Mouse (Mus musculus) intestine, embryonic 14.5 days (tissue): ENCODE data around the gene Cnot3. TPM values are rescaled to one million over a fixed set of nuclear protein-coding genes. Genes with fewer than 3 reads are reported as not detected.

Experiments used
- ATAC-seq: fragments of 200-750 bp; cut with Nextera tagmentation; replicated peaks from 2 replicates; pipeline ENCODE4 v1.8.0; 2017; ENCODE audit warnings: low read depth, moderate number of reproducible peaks, moderate TSS enrichment, moderate library complexity; ENCODE audit not compliant: low FRiP score, low TSS enrichment
- DNase-seq: peaks from one replicate; pipeline ENCODE4 v3.0.0-alpha.2; 2018; ENCODE audit warnings: low spot score
- H3K27ac ChIP-seq: fragments of 300-500 bp; sonication (generic); 2 replicates; pipeline ENCODE4 v1.5.1; 2014; ENCODE audit warnings: low read depth, mild to moderate bottlenecking, control low read depth
- H3K27me3 ChIP-seq: fragments of 300-500 bp; sonication (generic); replicated peaks from 2 replicates; pipeline ENCODE4 v1.6.1; 2014; ENCODE audit warnings: low read length, control low read depth; ENCODE audit not compliant: control insufficient read depth, insufficient read depth
- H3K36me3 ChIP-seq: fragments of 300-500 bp; sonication (generic); 2 replicates; pipeline ENCODE4 v1.6.1; 2014; ENCODE audit warnings: low read length, control low read depth; ENCODE audit not compliant: control insufficient read depth, insufficient read depth
- H3K4me1 ChIP-seq: fragments of 300-500 bp; sonication (generic); replicated peaks from 2 replicates; pipeline ENCODE4 v1.6.1; 2014; ENCODE audit warnings: low read length, control low read depth, mixed read lengths; ENCODE audit not compliant: control insufficient read depth, insufficient read depth
- H3K4me2 ChIP-seq: fragments of 300-500 bp; sonication (generic); 2 replicates; pipeline ENCODE4 v1.6.1; 2014; ENCODE audit warnings: low read length
- H3K4me3 ChIP-seq: fragments of 300-500 bp; sonication (generic); 2 replicates; pipeline ENCODE4 v1.5.1; 2014; ENCODE audit warnings: low read depth, low read length, control low read depth, mixed read lengths
- H3K9ac ChIP-seq: fragments of 300-500 bp; sonication (generic); 2 replicates; pipeline ENCODE4 v1.6.1; 2014; ENCODE audit warnings: mild to moderate bottlenecking, low read length
- H3K9me3 ChIP-seq: fragments of 300-500 bp; sonication (generic); 2 replicates; pipeline ENCODE4 v1.6.1; 2016; ENCODE audit warnings: low read length, control low read depth; ENCODE audit not compliant: control insufficient read depth
- WGBS: fragments of 180-500 bp; shearing (Covaris S2); extraction: QIAGEN DNeasy Blood & Tissue Kit; methylation state at CpG from one replicate; pipeline ENCODE4 v1.1.7; 2014; 5-methylcytosine and 5-hydroxymethylcytosine counted together
- polyA plus RNA-seq: library from polyadenylated mRNA; unstranded; fragments of >200 nt; fragmentation: Nextera tagmentation; extraction: Ambion mirVana; gene quantifications from 2 replicates; pipeline ENCODE4 v1.2.1, GENCODE M21; 2014

Cnot3 gene
- polyA plus RNA-seq, 1 experiment from 2014 or later, result 71.7 TPM

GRCm38 (mm10) chr7:3664524-3665214 is 19.6 kb downstream of the Cnot3 start:
- WGBS, result 28% methylated on average over 15 of the region's 15 CpGs
- H3K36me3 ChIP-seq, result peaks cover 37% of the 10 kb centered on the region
- ATAC-seq (peak; percentile 41; the same call in 1 of the 2 replicates), DNase-seq (no peak)
- peak overlapping the region; percentile 79 for H3K9ac ChIP-seq
- H3K9me3 ChIP-seq, result no peaks in the 10 kb centered on the region
- no peaks in the 10 kb centered on the region for H3K27me3 ChIP-seq
- H3K27ac ChIP-seq, result peak overlapping the region; percentile 85
- peak overlapping the region; percentile 57 for H3K4me2 ChIP-seq
- H3K4me3 ChIP-seq, result peak overlapping the region; percentile 76
- H3K4me1 ChIP-seq, result peaks cover 12% of the 10 kb centered on the region

GRCm38 (mm10) chr7:3665215-3666114 is 20.4 kb downstream of the Cnot3 start, which contains the start of gene Leng1:
Leng1 (minus strand) TSS chr7:3665840.
- H3K4me2 ChIP-seq, result peak within 1 kb of the TSS; percentile 57
- H3K27ac ChIP-seq, result peak within 1 kb of the TSS; percentile 85
- peak; percentile 95 for DNase-seq

GRCm38 (mm10) chr7:3666921-3667391 is 21.9 kb downstream of the Cnot3 start:
- 13% methylated on average over 14 of the region's 14 CpGs for WGBS
- 0 out of 2 replicates have a peak, but pooled peaks have one; percentile 17 for ATAC-seq

More at GRCm38 (mm10) chr7:3665215-3666114, 20.4 kb downstream of the Cnot3 start, which contains the start of gene Leng1:
- H3K4me3 ChIP-seq, result peak within 1 kb of the TSS; percentile 76
- WGBS, result 3% methylated on average over 45 of the region's 45 CpGs
- H3K9ac ChIP-seq, result peak within 1 kb of the TSS; percentile 79
- peak; percentile 96 for ATAC-seq
- H3K9me3 ChIP-seq, result no peaks in the 10 kb centered on the region
- peaks cover 12% of the 10 kb centered on the region for H3K4me1 ChIP-seq
- peaks cover 29% of the 10 kb centered on the region for H3K36me3 ChIP-seq
- H3K27me3 ChIP-seq, result no peaks in the 10 kb centered on the region

GRCm38 (mm10) chr7:3674507-3675227 is 29.6 kb downstream of the Cnot3 start:
- Histone ChIP-seq H3K4me3 (no peak overlapping the region), H3K27me3 (no peaks in the 10 kb centered on the region), H3K4me2 (no peak overlapping the region), H3K36me3 (peaks cover 16% of the 10 kb centered on the region), H3K4me1 (no peaks in the 10 kb centered on the region), H3K27ac (no peak overlapping the region), H3K9ac (no peak overlapping the region), H3K9me3 (no peaks in the 10 kb centered on the region)
- DNase-seq, result peak; percentile 83
- peak; percentile 68 for ATAC-seq
- WGBS, result 71% methylated on average over 10 of the region's 10 CpGs

More at GRCm38 (mm10) chr7:3666921-3667391, 21.9 kb downstream of the Cnot3 start:
- H3K9me3 ChIP-seq, result no peaks in the 10 kb centered on the region
- H3K4me2 ChIP-seq, result peak overlapping the region; percentile 33
- peak overlapping the region; percentile 12; the same call in 1 of the 2 replicates for H3K9ac ChIP-seq
- H3K36me3 ChIP-seq, result peaks cover 14% of the 10 kb centered on the region
- H3K27ac ChIP-seq, result peak overlapping the region; percentile 14; the same call in 1 of the 2 replicates
- peaks cover 12% of the 10 kb centered on the region for H3K4me1 ChIP-seq
- peak; percentile 58 for DNase-seq
- H3K27me3 ChIP-seq, result no peaks in the 10 kb centered on the region
- H3K4me3 ChIP-seq, result peak overlapping the region; percentile 16; the same call in 1 of the 2 replicates

GRCm38 (mm10) chr7:3675228-3675548 is 30.1 kb downstream of the Cnot3 start:
- 82% methylated on average over 3 of the region's 3 CpGs for WGBS
- ATAC-seq, result no peak
- H3K27ac ChIP-seq, result no peak overlapping the region

GRCm38 (mm10) chr7:3676371-3676770 is 31.3 kb downstream of the Cnot3 start:
- H3K4me1 ChIP-seq, result no peaks in the 10 kb centered on the region
- DNase-seq (no peak), ATAC-seq (no peak)
- H3K27ac ChIP-seq, result no peak overlapping the region
- H3K9ac ChIP-seq, result peak overlapping the region; percentile 44
- no peaks in the 10 kb centered on the region for H3K9me3 ChIP-seq
- H3K4me2 ChIP-seq, result peak overlapping the region; percentile 31
- H3K4me3 ChIP-seq, result peak overlapping the region; percentile 31
- peaks cover 20% of the 10 kb centered on the region for H3K36me3 ChIP-seq
- WGBS, result 82% methylated on average over 12 of the region's 12 CpGs
- H3K27me3 ChIP-seq, result no peaks in the 10 kb centered on the region

More at GRCm38 (mm10) chr7:3675228-3675548, 30.1 kb downstream of the Cnot3 start:
- Histone ChIP-seq H3K36me3 (peaks cover 16% of the 10 kb centered on the region), H3K9me3 (no peaks in the 10 kb centered on the region), H3K4me2 (no peak overlapping the region), H3K9ac (no peak overlapping the region), H3K4me1 (no peaks in the 10 kb centered on the region), H3K27me3 (no peaks in the 10 kb centered on the region), H3K4me3 (no peak overlapping the region)
- DNase-seq, result no peak

GRCm38 (mm10) chr7:3677342-3677741 is 32.3 kb downstream of the Cnot3 start, which contains the start of gene Tmc4:
Tmc4 (minus strand) TSS chr7:3677553.
- peak within 1 kb of the TSS; percentile 31 for H3K4me2 ChIP-seq
- 37% methylated on average over 9 of the region's 9 CpGs for WGBS

More at GRCm38 (mm10) chr7:3677342-3677741, 32.3 kb downstream of the Cnot3 start, which contains the start of gene Tmc4:
- no peaks in the 10 kb centered on the region for H3K27me3 ChIP-seq
- peak; percentile 77 for ATAC-seq
- DNase-seq, result peak; percentile 63
- no peaks in the 10 kb centered on the region for H3K9me3 ChIP-seq
- peak within 1 kb of the TSS; percentile 44 for H3K9ac ChIP-seq
- no peak within 1 kb of the TSS for H3K27ac ChIP-seq
- H3K36me3 ChIP-seq, result peaks cover 23% of the 10 kb centered on the region
- no peaks in the 10 kb centered on the region for H3K4me1 ChIP-seq
- H3K4me3 ChIP-seq, result peak within 1 kb of the TSS; percentile 31
